8 mouse cellular contexts compared by ENCODE assay signal in genomic region chr7:29430739-29431211, GRCm38 (mm10).
DNase-seq lines count a peak whose midpoint lies in the region; ATAC-seq and TF ChIP-seq lines count a peak whose summit lies in the region.
"Had no signal": no experiment of that assay in that cellular context is flagged by ENCODE, and none has a peak within 500 bp of the region (broad histone marks: within the 10 kb centered on the region; RNA-seq: fewer than 3 reads in every experiment).

No protein-coding gene starts in this region.

- no peaks in the 10 kb centered on the region for H3K4me1 ChIP-seq in kidney, adult 2 months (ENCODE audit: control insufficient read depth, insufficient read depth, low read length)
- peaks cover 31% of the 10 kb centered on the region for H3K4me1 ChIP-seq in kidney, embryonic 15.5 days

- H3K9me3 ChIP-seq in kidney, embryonic 15.5 days (replicated peaks), result no peaks in the 10 kb centered on the region

- no peak overlapping the region for H3K4me2 ChIP-seq in kidney, embryonic 15.5 days

- H3K27me3 ChIP-seq in kidney, adult 2 months (replicated peaks; ENCODE audit: control insufficient read depth, insufficient read depth, low read length), result no peaks in the 10 kb centered on the region
- H3K27me3 ChIP-seq in kidney, embryonic 15.5 days, result no peaks in the 10 kb centered on the region

- no peak for ATAC-seq in kidney, embryonic 15.5 days (replicated peaks; ENCODE audit: low FRiP score)

- 45% methylated on average over 6 of the region's 6 CpGs for WGBS in kidney, adult 2 months
- WGBS in kidney, embryonic 15.5 days, result 21% methylated on average over 6 of the region's 6 CpGs

- peak; percentile 40 for DNase-seq in kidney, adult 2 months
- DNase-seq in thymus, postnatal 14 days, result peak; percentile 24
- no peak for DNase-seq in thymus, postnatal 10 days (ENCODE audit: low spot score in 2 of 2)
- peak; percentile 78 for DNase-seq in lung, postnatal 10 days
- no peak for DNase-seq in urinary bladder, postnatal 10 days (ENCODE audit: low spot score)
- no peak for DNase-seq in heart, postnatal 4 days
- DNase-seq: right cerebral cortex, adult 18-20 months had no signal

- no peak for TF ChIP-seq POLR2A in kidney, adult 2 months (IDR thresholded peaks at IDR 0.05; ENCODE audit: low read depth, low read length)

- no peak overlapping the region for H3K27ac ChIP-seq in kidney, adult 2 months (ENCODE audit: insufficient read depth, low read depth, low read length)
- H3K27ac ChIP-seq in kidney, embryonic 15.5 days, result no peak overlapping the region

- no peak overlapping the region for H3K9ac ChIP-seq in kidney, embryonic 15.5 days

- no peaks in the 10 kb centered on the region for H3K36me3 ChIP-seq in kidney, adult 2 months (ENCODE audit: control insufficient read depth, insufficient read depth, low read length)
- no peaks in the 10 kb centered on the region for H3K36me3 ChIP-seq in kidney, embryonic 15.5 days

- TF ChIP-seq CTCF in kidney, adult 2 months (conservative IDR thresholded peaks at IDR 0.05; ENCODE audit: insufficient read depth, insufficient read length, low read depth, low read length), result no peak

- no peak overlapping the region for H3K4me3 ChIP-seq in kidney, adult 2 months (ENCODE audit: insufficient read depth, low read depth, low read length)
- no peak overlapping the region for H3K4me3 ChIP-seq in kidney, embryonic 15.5 days (replicated peaks)

Comparison
In these comparisons a context has a peak if more than half of its experiments do, and no peak if none do; other contexts are left out.
1. DNase-seq: peak in kidney, adult 2 months (single experiment), thymus, postnatal 14 days (single experiment) and lung, postnatal 10 days (single experiment); none in thymus, postnatal 10 days (0 of 2), urinary bladder, postnatal 10 days (single experiment) and heart, postnatal 4 days (single experiment).